Mouse (Mus musculus) olfactory bulb, adult 2 months (tissue): ENCODE results near the gene Phf24.

ENCODE experiments used
- CTCF ChIP-seq: fragments of 200-500 bp; IDR thresholded peaks from 2 replicates; pipeline ENCODE4 v1.5.1; 2012; ENCODE audit warnings: low read depth, mild to moderate bottlenecking, low read length, moderate library complexity; ENCODE audit not compliant: insufficient read depth
- POLR2A ChIP-seq: fragments of 200-500 bp; IDR thresholded peaks from 2 replicates; pipeline ENCODE4 v1.6.1; 2012; ENCODE audit warnings: mild to moderate bottlenecking, low read depth, low read length, moderate library complexity; ENCODE audit not compliant: insufficient read depth

DNA sequence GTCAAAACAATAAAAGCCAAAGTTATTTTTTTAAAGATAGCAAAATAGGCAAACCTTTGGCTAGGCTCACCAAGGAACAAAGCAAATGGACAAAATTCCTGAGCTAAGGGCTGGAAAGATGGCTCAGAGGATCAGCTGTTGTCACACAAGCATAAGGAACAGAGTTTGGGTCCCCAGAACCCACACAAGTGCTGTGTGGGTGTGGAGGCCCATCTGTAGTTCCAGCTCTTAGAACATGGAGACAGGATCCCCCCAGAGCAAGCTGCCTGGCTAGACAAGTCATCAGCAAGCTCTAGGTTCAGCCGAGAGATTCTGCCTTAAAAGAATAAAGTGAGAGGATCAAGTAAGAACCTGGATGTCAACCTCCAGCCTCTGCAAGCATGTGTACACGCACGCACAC is 11.9 kb upstream of the Phf24 start:
- TF ChIP-seq CTCF (no peak), POLR2A (no peak)
